Mouse (Mus musculus): ENCODE data around the gene Dennd2d. TPM values are rescaled to one million over a fixed set of nuclear protein-coding genes. Genes with fewer than 3 reads are reported as not detected.

The Dennd2d gene
- polyA plus RNA-seq, 1 experiment from 2014 or later: 3.8 TPM

DNA sequence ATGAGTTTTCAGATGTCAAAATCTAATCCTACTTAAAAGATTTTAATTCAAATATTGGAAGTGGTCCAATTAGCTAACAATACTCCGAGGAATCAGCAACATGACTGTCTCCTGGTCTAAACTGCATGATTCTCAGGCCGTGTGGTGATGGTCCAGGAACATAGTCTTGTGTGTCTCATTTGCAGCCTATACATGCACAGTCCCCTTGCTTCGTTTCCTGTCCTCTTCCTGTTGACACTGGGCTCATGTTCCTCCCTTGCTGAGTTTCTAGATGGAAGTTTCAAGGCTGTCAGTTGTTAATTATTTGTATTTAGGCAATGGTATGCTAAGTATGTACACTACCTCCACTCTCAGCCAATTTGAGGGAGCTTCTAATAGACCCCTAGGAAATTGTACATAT is 14.8 kb downstream of the Dennd2d start:
- H3K4me3 ChIP-seq: no peak overlapping the region
- H3K4me2 ChIP-seq: no peak overlapping the region
- no peaks in the 10 kb centered on the region for H3K4me1 ChIP-seq
- ATAC-seq (ENCODE audit: insufficient number of reproducible peaks, insufficient read depth, low FRiP score, low TSS enrichment, low read depth): no peak
- WGBS: 59% methylated on average over 3 of the region's 3 CpGs
- no peak overlapping the region for H3K27ac ChIP-seq
- H3K9ac ChIP-seq: no peak overlapping the region
- peaks cover 13% of the 10 kb centered on the region for H3K36me3 ChIP-seq
- H3K9me3 ChIP-seq: no peaks in the 10 kb centered on the region
- no peaks in the 10 kb centered on the region for H3K27me3 ChIP-seq

DNA sequence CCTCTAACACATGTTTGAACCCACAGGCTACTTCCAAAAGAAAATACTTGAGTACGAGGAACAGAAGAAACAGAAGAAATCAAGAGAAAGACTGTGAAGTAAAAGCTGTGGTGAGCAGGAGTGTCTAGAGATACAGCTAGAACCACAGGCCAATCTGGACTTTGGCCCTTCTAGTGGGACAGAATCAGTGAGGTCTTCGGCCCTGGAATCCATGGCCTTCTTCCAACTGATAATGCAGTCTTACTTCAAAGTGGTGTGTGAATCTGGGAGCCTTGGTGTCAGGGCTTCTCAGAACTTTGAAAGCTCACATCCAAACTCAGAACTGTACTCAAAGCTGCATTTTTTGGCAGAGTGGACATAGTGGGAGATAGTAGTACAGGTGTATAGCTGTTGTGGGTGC is 18.3 kb downstream of the Dennd2d start:
- peaks cover 36% of the 10 kb centered on the region for H3K36me3 ChIP-seq
- no peak for ATAC-seq (ENCODE audit: insufficient number of reproducible peaks, insufficient read depth, low FRiP score, low TSS enrichment, low read depth)
- no peak overlapping the region for H3K9ac ChIP-seq
- no peak overlapping the region for H3K27ac ChIP-seq
- no peak overlapping the region for H3K4me3 ChIP-seq
- H3K4me2 ChIP-seq: no peak overlapping the region
- H3K27me3 ChIP-seq: no peaks in the 10 kb centered on the region
- no peaks in the 10 kb centered on the region for H3K9me3 ChIP-seq
- no peaks in the 10 kb centered on the region for H3K4me1 ChIP-seq
- WGBS: 87% methylated on average over 2 of the region's 2 CpGs

DNA sequence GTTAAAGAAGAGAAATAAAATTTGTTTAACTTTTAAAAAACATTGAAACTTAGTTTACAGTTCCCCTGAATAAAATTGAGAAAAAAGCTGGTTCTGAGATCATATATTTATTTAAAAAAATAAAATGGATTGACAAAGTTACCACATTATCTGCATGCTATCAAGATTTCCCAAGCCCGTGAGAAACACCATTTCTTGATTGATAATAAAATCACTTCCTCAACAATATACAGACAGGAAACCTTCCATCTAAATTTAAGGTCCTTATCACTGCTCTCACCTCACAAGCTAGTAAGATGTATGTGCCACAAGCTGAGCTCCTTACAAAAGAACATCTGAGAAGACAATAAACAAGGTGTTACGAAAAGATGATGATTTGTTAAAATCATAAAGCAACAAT is 20.7 kb downstream of the Dennd2d start:
- H3K9ac ChIP-seq: no peak overlapping the region
- H3K9me3 ChIP-seq: no peaks in the 10 kb centered on the region
- no peaks in the 10 kb centered on the region for H3K27me3 ChIP-seq
- no peak overlapping the region for H3K4me3 ChIP-seq
- no peak overlapping the region for H3K4me2 ChIP-seq
- no peak overlapping the region for H3K27ac ChIP-seq
- H3K36me3 ChIP-seq: peaks cover 36% of the 10 kb centered on the region
- H3K4me1 ChIP-seq: no peaks in the 10 kb centered on the region
- ATAC-seq (ENCODE audit: insufficient number of reproducible peaks, insufficient read depth, low FRiP score, low TSS enrichment, low read depth): no peak
- WGBS: 85% methylated on average over 2 of the region's 2 CpGs

DNA sequence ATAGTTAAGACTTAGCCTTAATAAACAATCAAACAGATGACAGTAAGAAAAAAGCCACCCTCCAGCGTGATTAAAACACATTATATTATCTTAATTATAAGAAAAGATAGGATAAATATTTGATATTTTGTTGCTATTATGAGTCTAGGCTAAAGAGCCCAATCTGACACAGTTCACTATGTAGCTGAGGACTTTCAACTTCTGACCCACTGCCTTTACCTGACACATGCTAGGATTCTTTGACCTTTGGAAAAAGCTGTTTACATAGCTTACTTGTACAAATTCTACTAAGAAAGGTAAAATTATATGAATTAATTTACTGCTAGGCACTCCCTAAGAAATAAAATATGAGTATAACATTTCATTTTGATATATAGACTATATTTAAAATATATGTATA is 28.5 kb downstream of the Dennd2d start:
- Histone ChIP-seq H3K9me3 (no peaks in the 10 kb centered on the region), H3K27ac (no peak overlapping the region), H3K27me3 (no peaks in the 10 kb centered on the region), H3K4me3 (no peak overlapping the region), H3K9ac (no peak overlapping the region), H3K36me3 (no peaks in the 10 kb centered on the region), H3K4me2 (no peak overlapping the region), H3K4me1 (no peaks in the 10 kb centered on the region)
- WGBS: 97% methylated on average over 1 of the region's 1 CpGs
- ATAC-seq (ENCODE audit: insufficient number of reproducible peaks, insufficient read depth, low FRiP score, low TSS enrichment, low read depth): no peak

DNA sequence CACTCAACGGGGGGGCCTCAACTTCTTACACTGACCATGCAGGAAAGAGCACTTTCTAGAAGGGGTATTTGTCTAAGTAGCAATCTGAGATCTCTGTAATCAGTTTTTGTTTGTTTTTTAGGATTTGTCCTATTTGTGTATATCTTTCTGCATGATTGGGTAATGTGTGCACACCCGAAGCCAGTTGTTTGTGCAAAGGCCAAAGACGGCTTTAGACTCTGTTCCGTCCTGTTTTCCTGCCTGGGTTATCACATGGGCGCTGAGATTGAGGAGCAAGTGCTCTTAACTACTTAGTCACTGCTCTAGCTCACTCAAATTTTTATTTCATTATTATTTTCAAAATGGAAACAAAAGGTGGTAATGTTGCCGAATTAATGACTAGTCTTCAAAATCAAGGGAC is 32.8 kb downstream of the Dennd2d start:
- Histone ChIP-seq H3K4me1 (no peaks in the 10 kb centered on the region), H3K4me2 (no peak overlapping the region), H3K36me3 (no peaks in the 10 kb centered on the region; the same call in 1 of the 2 replicates), H3K9ac (no peak overlapping the region), H3K27me3 (no peaks in the 10 kb centered on the region), H3K9me3 (no peaks in the 10 kb centered on the region), H3K4me3 (no peak overlapping the region), H3K27ac (no peak overlapping the region)
- ATAC-seq (ENCODE audit: insufficient number of reproducible peaks, insufficient read depth, low FRiP score, low TSS enrichment, low read depth): no peak
- 85% methylated on average over 6 of the region's 6 CpGs for WGBS

DNA sequence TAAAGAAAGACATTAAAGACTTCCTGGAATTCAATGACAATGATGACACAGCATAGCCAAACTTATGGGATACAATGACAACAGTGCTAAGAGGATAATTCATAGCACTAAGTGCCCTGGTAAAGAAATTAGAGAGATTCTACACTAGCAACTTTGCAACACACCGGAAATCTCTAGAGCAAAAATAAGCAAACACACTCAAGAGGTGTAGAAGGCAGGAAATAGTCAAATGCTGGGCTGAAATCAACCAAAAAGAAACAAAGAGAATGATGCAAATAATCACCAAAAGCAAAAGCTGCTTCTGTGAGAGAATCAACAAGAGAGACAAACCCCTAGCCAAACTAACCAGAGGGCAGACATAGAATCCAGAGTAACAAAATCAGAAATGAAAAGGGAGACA is 40.5 kb downstream of the Dennd2d start:
- WGBS: 98% methylated on average over 1 of the region's 1 CpGs
- no peak overlapping the region for H3K4me3 ChIP-seq

DNA sequence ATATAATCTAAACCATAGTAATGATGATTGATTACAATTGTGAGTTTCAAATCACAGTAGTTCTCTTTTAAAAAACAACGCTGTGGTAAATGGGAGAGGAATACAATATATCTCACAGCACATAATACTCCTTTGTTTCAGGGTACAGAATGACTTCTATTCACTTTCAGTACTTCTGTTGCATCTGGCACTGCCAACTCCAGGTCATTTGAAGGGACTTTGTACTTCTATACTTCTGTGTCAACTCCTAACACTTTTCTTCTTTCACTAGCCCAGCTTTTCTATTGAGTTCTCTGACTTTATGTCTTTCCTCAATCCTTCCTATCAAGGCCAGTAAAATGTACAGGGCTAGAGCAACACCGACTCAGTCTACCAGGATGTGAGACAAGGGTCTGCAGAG is 44.2 kb downstream of the Dennd2d start:
- H3K27ac ChIP-seq: no peak overlapping the region
- H3K27me3 ChIP-seq: no peaks in the 10 kb centered on the region
- WGBS: 88% methylated on average over 2 of the region's 2 CpGs
- H3K4me3 ChIP-seq: no peak overlapping the region
- ATAC-seq (ENCODE audit: insufficient number of reproducible peaks, insufficient read depth, low FRiP score, low TSS enrichment, low read depth): no peak
- no peaks in the 10 kb centered on the region; the same call in 1 of the 2 replicates for H3K36me3 ChIP-seq
- H3K9ac ChIP-seq: no peak overlapping the region
- no peaks in the 10 kb centered on the region for H3K9me3 ChIP-seq
- no peak overlapping the region for H3K4me2 ChIP-seq
- H3K4me1 ChIP-seq: no peaks in the 10 kb centered on the region

More for the DNA sequence above, 40.5 kb downstream of the Dennd2d start:
- Histone ChIP-seq H3K27ac (no peak overlapping the region), H3K36me3 (no peaks in the 10 kb centered on the region; the same call in 1 of the 2 replicates), H3K4me2 (no peak overlapping the region), H3K27me3 (no peaks in the 10 kb centered on the region), H3K9me3 (no peaks in the 10 kb centered on the region), H3K9ac (no peak overlapping the region), H3K4me1 (no peaks in the 10 kb centered on the region)
- ATAC-seq (ENCODE audit: insufficient number of reproducible peaks, insufficient read depth, low FRiP score, low TSS enrichment, low read depth): no peak

DNA sequence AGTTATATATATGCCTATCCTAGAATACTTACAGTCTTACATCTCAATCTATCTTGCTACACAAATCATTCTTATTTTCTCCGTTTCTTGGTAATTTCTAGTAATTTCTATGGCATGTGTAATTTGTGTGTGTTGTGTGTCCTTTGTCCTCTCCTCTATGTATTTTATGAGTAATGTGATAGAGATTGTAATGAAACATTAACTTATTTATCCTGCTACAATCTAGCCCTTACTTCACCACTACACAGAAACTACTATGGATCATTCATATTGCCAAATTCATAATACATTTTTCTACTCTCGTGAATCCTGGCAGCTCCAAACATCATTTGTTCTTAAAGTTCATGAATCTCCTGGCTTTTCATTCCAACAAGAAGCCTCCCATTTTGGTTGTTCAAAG is 45.8 kb downstream of the Dennd2d start:
- Histone ChIP-seq H3K4me2 (no peak overlapping the region), H3K27ac (no peak overlapping the region), H3K36me3 (no peaks in the 10 kb centered on the region; the same call in 1 of the 2 replicates), H3K27me3 (no peaks in the 10 kb centered on the region), H3K9me3 (no peaks in the 10 kb centered on the region), H3K4me1 (no peaks in the 10 kb centered on the region), H3K9ac (no peak overlapping the region), H3K4me3 (no peak overlapping the region)
- WGBS: 89% methylated on average over 2 of the region's 2 CpGs
- no peak for ATAC-seq (ENCODE audit: insufficient number of reproducible peaks, insufficient read depth, low FRiP score, low TSS enrichment, low read depth)

DNA sequence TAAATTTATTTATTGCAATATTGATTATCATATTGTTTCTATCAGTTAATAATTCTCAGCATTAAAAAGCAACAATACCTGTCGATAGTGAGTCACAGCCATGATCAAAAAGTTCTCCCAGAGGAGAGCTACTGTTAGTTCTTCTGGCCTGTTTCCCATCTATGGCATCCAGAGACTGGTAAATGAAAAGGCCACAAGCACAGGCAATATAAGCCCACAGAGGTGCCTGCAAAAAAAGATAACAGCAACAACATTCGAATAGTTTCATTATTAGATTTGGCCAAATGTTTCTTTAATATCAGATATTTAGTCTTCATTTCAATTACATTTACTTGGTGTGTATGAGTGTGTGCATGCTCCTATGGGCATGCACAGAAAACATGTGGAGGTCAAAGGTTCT is 51.1 kb downstream of the Dennd2d start:
- ATAC-seq (ENCODE audit: insufficient number of reproducible peaks, insufficient read depth, low FRiP score, low TSS enrichment, low read depth): no peak
- H3K27ac ChIP-seq: no peak overlapping the region
- no peak overlapping the region for H3K4me2 ChIP-seq
- H3K4me1 ChIP-seq: no peaks in the 10 kb centered on the region
- H3K27me3 ChIP-seq: no peaks in the 10 kb centered on the region
- no peak overlapping the region for H3K4me3 ChIP-seq
- H3K9me3 ChIP-seq: no peaks in the 10 kb centered on the region
- 88% methylated on average over 2 of the region's 2 CpGs for WGBS
- no peak overlapping the region for H3K9ac ChIP-seq
- peaks cover 11% of the 10 kb centered on the region for H3K36me3 ChIP-seq

DNA sequence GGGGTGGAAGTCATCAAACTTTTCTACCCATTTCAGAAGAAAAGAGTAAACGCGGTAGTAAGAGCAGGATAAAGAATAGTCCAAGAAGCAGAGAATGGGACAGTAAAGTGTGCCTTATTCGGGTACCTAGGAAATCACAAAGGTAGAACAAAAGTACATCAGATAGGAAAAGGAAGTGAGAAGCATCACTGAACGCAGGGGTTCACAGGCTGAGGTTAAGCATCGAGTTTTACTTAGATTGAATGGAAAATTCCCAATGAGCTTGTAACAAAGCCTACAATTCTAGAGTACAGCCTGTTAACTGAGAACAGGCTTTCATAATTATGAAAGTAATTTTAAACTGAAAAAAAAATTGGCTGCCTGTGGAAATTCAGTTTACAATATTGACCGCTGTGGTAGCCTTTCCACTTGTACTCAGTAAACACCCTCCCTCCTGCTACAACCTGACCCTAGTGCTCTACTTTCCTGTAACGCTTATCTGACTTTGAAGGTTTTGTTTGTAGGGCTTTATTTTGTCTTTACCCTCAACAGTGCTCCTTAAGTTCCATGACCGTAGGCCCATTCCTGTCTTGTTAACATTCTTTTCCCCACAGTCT is 62.6 kb downstream of the Dennd2d start:
- Histone ChIP-seq H3K9me3 (no peaks in the 10 kb centered on the region), H3K27me3 (no peaks in the 10 kb centered on the region), H3K9ac (no peak overlapping the region), H3K4me3 (no peak overlapping the region), H3K27ac (no peak overlapping the region), H3K4me1 (peaks cover 16% of the 10 kb centered on the region), H3K4me2 (no peak overlapping the region), H3K36me3 (no peaks in the 10 kb centered on the region)
- ATAC-seq (ENCODE audit: insufficient number of reproducible peaks, insufficient read depth, low FRiP score, low TSS enrichment, low read depth): no peak
- WGBS: 77% methylated on average over 8 of the region's 8 CpGs

DNA sequence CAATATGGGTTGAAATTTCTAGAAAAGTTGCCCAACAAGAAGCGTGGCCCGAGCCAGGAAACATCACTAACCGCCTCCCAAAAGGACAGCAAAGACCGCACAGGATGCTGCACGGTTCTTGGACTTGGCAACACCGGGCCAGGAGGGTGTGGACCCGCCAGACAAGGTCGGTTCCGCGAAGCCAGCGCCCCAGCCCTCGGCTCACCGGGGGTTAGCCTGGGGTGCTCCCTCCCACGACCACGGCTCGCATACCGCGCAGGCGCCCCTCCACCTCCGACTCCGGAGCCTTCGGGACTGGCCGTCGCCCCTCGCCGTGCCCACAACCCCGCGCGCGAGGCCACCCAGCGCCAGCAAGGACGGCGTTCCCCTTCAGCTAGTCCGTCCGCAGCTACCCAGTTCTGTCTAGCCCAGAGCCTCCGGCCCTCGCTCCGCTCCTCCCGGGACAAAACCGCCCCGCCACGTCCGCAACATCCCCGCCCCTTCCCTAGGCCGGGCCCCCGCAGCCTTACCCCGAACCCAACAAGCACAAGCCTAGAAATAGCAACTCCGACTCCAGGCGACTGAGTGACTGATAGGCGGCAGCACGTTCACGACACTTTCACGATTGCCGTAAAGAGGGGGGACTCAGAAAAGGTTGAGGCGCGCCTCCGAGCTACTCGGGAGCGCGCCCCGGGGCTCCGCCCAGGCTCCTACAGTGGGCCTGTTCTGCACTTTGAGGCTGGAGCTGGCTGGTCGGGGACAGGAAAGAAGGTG is 65.1 kb downstream of the Dennd2d start, which contains the start of the genes Dram2 and Cept1:
Gene Dram2 (plus strand): TSS at position 628 of the 753 bp plus-strand sequence.
Gene Cept1 (minus strand): TSS at position 632 of the 753 bp plus-strand sequence.
- Histone ChIP-seq H3K4me2 (peak within 1 kb of the TSS; percentile 64), H3K9ac (peak within 1 kb of the TSS; percentile 95), H3K4me1 (peaks cover 16% of the 10 kb centered on the region), H3K27me3 (no peaks in the 10 kb centered on the region), H3K36me3 (peaks cover 5% of the 10 kb centered on the region; the same call in 1 of the 2 replicates), H3K27ac (peak within 1 kb of the TSS; percentile 99), H3K4me3 (peak within 1 kb of the TSS; percentile 84), H3K9me3 (no peaks in the 10 kb centered on the region)
- WGBS: under 1% methylated on average over 63 of the region's 63 CpGs
- ATAC-seq (ENCODE audit: insufficient number of reproducible peaks, insufficient read depth, low FRiP score, low TSS enrichment, low read depth): peak; percentile 95

Data from embryonic facial prominence, embryonic 13.5 days (tissue).